Mouse (Mus musculus) naive thymus-derived CD4-positive, alpha-beta T cell, adult 5 months (primary cell): ENCODE results near the gene Mospd1. TPM values are rescaled to one million over a fixed set of nuclear protein-coding genes. Genes with fewer than 3 reads are reported as not detected.

Experiments used
- polyA plus RNA-seq: library from polyadenylated mRNA; unstranded; fragments of 100-300 nt; shearing (Covaris generic); gene quantifications from one replicate; pipeline ENCODE4 v1.2.1, GENCODE M21; 2017

Mospd1 gene
- polyA plus RNA-seq, result 14.4 TPM

DNA sequence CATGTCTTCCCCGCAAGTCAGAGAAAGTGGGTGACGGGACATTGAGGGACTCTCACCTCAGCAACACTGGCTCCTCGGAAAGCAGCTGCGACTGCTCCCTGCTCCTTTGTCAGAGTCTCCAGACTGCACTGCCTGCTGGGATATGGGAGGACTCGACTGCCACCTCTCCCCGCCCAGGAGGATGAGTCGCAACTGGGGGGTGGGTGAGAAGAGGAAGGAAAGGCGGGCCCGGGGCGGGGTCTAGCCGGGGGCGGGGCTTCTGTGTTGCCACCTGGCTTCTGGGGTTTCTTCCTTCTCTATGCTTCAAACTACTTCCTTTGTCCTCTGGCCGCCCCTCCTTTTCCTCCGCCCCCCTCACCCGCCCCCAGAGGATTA lies at the start of gene Mospd1:
Gene Mospd1, minus strand, starts transcription at position 137 of the 375 bp plus-strand sequence.

Other genes with a start within 250 kb of the Mospd1 start
- not detected for gene Plac1, start 130.4 kb downstream of the Mospd1 start, polyA plus RNA-seq
- 9.8 TPM for gene Fam122b, start 100.7 kb downstream of the Mospd1 start, polyA plus RNA-seq
- not detected for gene Fam122c, start 97.1 kb downstream of the Mospd1 start, polyA plus RNA-seq
- not detected for gene Etd, start 64.4 kb upstream of the Mospd1 start, polyA plus RNA-seq
- gene Rtl8c, start 237.5 kb upstream of the Mospd1 start, polyA plus RNA-seq, result 7.7 TPM
- gene Gm14597, start 238.5 kb upstream of the Mospd1 start, polyA plus RNA-seq, result not detected